Mouse (Mus musculus) heart, postnatal 0 days (tissue): ENCODE measurements around the gene Nt5dc3.

Experiments
- CTCF ChIP-seq: IDR thresholded peaks from 2 replicates; pipeline ENCODE4 v1.5.1; 2016; ENCODE audit warnings: antibody characterized with exemption, control low read depth, low read depth
- EP300 ChIP-seq: IDR thresholded peaks from 2 replicates; pipeline ENCODE4 v1.6.1; 2016; ENCODE audit warnings: antibody characterized with exemption, low read depth

DNA sequence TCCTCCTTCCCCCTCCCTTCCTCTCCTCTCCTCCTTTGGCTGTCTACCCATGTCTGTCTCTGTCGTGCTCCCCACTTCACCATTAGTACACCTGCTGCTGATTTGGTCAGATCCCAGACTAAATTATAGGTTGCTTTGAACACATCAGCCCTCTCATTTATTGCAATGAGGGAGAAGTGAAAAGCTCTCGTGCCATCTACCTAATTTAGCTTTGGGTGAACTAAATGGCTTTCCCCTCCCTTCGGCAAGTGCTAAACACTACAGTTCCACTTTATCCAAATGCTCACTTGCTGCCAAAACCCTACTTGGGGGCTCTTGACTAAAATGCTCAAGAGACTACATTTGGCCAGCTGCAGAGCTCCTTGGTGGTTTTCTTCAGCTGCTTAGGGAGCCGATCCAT is 58.0 kb downstream of the Nt5dc3 start:
- TF ChIP-seq CTCF (no peak), EP300 (no peak)
